Mouse (Mus musculus) right cerebral cortex, postnatal 36 days (tissue): ENCODE measurements around the gene Spsb1.

Experiments used
- DNase-seq, 2 experiments: peaks; one replicate each; pipeline ENCODE4 v3.0.0; 2022; ENCODE audit warnings: low spot score in 2 of 2, mixed read lengths in 1 of 2

Spsb1 gene

DNA sequence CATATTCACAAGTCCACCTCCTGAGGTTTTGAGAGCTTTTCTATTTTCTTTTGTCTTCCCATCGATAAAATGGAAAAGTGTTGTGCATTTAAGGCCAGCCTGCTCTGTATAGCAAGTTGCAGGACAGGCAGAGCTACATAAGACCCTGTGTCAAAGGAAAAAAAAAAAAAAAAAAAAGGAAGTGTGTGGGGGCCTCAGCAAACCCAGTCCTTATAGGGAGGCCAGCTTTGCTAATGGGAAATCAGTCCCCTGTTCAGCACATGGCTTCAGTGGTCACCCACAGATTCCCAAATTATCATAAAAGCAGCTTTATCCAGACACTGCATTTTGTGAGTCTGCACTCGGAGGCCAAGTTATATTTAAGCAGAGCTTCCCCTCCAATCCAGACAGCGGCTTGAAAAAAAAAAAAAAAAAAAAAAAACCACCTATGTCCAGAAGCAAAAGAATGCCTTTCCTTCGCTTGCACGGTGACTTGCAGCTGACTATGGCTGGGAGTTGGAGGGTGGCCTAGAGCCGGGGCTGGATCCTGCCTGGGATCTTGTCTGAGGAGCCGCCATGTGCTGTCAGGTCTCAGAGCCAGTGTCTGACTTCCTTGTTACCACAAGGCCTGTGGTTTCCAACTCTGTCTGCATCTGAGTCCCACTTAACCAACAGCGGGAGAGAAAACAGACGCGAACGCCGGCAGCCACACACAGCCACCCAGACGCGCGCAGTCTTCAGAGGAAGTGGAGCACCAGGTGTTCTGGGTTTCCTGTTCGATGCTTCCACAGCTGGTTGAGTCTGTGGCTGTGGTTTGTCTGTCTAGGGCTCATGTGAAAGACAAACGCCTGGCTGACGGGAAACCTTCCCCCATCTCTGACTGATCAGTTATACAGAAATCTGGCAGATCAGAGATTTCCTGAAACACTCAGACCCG is 98.7 kb downstream of the Spsb1 start:
- no peak for DNase-seq

GRCm38 (mm10) chr4:149855180-149855891 is 99.5 kb downstream of the Spsb1 start:
- no peak for DNase-seq

GRCm38 (mm10) chr4:149854770-149855169 is 100.1 kb downstream of the Spsb1 start:
- no peak for DNase-seq

- DNase-seq, result peak in 1 of 2 experiments; percentile 41
These were observed 100.5 kb downstream of the Spsb1 start for GRCm38 (mm10) chr4:149854301-149854708.

DNA sequence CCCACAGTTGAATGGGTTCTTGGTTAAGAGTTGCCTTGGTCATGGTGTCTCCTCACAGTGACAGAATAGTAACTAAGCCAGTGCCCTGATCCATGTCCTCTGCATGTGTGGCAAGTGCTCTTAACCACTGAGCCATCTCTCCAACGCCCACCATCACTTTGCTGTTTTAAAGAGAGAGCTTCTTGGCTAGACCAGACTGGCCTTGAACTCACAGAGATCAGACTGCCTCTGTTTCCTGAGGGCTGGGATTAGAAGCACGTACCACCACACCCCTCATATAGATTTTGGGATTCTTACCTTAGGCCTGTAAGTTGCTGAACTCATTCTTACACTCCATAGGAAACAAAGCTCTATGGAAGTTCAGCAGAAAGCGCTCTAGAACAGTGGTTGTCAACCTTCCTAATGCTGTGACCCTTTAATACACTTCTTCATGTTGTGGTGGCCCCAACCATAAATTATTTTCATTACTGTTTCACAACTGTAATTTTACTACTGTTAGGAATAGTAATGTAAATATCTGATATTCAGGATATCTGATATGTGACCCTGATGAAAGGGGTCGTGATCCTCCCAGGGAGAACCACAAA is 101.1 kb downstream of the Spsb1 start:
- DNase-seq, result no peak

- DNase-seq, result no peak
These were observed 103.3 kb downstream of the Spsb1 start for GRCm38 (mm10) chr4:149851554-149851953.

GRCm38 (mm10) chr4:149850674-149851073 is 104.2 kb downstream of the Spsb1 start:
- no peak for DNase-seq

DNA sequence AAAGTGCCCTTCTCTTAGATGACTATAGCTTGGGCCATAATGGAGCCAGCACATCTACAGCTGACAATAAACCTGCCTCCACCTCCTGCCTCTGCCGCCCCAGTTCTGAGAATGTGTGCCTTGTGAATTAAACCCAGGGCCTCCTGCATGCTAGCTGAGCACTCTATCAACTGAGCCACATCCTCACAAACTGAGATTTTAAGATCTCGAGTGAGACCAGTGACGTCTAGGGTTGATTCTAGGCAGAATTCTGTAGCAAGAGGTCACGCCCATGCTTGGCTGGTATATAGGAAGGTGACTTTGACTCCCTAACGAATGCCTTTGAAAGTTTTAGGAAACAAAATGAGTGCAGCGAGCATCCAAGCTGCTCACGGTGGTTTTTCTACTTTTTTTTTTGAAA is 104.8 kb downstream of the Spsb1 start:
- DNase-seq, result no peak

GRCm38 (mm10) chr4:149849035-149849434 is 105.8 kb downstream of the Spsb1 start:
- DNase-seq, result no peak

GRCm38 (mm10) chr4:149846861-149847631 is 107.8 kb downstream of the Spsb1 start:
- DNase-seq, result no peak
